Mouse (Mus musculus) right cerebral cortex, postnatal 4 days (tissue): ENCODE results near the gene Tbc1d14.
A peak's percentile ranks its signal among the peaks of the same experiment; 100 is the strongest.

Experiments used
- DNase-seq: peaks from one replicate; pipeline ENCODE4 v3.0.0-alpha.2; 2022

Tbc1d14 gene

DNA sequence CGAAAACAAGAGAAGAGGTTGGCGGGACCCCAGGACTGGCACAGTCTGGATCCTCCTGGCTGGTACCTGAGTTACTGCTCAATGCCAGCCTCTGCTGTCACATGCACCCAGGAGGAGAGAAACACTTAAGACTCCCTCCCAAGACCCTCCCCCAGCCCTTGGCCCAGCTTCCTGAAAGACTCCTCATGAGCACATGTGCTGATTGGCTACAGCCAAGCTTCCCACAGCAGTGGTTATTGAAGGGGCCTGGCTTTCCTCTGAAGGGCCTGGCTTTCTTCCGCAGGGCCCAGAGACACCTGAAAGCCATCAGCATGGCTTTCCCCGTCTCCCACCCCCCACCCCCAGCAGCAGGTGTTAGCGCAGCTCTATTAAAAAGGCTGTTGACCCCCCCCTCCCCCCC is at the start of gene Tbc1d14:
Gene Tbc1d14, minus strand, starts transcription at position 101 of the 400 bp plus-strand sequence.
- DNase-seq: no peak

DNA sequence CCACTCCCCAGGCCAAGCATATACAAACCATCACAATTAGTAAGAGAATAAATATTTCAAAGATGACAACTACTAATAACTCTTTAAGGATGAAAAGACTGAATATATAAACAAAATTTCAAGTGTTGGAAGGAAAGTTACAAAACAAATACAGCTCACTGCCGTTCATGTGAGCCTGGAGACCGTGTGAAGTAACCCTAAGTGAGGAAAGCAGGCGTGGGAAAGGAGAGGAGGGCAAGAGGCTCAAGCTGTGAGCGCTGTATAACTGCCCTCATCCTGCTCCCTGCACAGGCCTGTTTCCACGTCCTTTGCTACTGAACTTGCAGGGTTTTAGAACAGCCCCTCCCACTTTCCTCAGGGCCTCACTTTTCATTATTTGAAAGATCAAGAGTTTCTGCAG is 32.5 kb upstream of the Tbc1d14 start:
- no peak for DNase-seq

DNA sequence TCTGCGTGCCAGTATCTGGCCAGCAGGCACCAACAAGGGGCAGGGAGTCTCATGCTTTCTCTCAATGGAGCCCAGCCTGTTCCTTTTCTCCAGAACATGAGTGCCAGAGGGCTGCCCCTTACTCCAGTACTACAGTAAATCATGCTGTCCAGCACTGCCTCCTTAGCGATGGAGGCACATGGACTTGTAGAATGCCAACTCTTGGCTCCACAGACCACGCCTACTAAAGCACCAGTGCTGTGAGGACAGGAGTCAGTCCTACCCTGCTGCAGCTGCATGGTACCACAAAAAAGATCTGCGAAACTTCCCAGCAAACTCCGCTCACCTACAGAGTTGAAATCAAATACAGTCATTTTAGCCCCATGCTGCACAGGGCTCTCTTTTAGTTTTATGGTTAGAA is 30.6 kb upstream of the Tbc1d14 start:
- DNase-seq: no peak

DNA sequence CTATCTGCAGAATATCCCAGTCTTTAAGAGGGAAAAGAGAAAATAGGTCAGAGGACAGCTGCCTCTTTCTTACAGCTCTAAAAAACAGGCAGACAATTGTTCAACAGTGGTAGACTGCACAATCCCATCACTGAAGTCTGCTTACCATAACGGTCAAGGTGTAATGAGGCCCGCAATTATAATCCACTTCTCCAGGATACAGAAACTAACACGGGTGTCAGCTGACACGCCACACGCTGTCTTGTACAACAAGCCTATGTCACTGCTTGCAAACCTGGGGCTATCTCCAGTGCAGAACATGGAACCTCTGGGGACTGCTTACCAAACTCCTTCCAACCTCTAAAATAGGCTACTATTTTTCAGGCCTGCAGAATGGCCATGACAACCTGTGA is 28.0 kb upstream of the Tbc1d14 start:
- no peak for DNase-seq

DNA sequence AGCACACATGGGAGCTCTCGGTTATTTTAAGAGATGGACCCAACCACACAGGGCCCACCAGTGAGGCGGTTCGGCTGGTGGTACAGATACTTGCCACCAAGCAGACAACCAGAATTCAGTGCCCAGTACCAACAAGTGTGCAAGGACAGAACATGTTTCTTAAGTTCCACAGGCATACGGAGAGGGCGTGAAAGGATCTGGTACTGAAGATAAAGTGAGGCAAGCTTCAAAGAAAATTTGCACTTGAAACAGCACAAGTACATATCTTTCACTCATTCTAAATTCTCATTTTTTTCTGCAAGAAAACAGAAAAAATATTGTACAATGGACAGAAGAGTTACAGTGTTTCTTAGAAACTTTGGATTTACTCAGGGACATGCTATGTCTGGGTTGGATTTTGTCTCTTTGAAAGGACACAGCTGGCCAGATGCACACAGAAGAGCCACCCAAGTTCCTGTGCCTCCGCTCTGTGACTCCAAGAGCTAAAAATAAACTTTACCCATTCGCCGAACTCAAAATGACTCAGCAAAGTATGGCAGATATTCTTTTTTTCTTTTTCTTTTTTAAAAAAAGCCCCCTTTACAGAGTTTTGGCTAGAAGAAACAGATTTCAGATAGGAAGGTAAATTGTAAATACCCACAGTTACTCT is 27.5 kb upstream of the Tbc1d14 start:
- no peak for DNase-seq

DNA sequence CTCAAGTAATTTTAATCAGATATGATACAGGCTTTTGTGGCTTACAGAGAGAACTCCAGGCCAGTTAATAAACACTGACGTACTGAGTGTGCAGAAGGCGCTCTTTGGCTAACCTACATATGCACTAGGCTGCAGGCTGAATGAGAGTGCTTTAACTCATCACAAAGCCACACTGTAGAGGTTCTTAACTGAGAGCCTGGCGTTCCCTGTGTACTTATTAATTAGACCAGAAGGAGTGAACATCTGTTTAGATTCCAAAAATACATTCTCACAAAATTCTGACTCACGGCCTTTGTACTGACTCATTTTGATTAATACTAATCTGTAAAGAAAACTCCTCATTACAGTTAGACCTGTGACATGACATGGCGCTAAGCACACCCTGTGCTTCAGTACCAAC is 25.8 kb upstream of the Tbc1d14 start:
- DNase-seq: no peak

DNA sequence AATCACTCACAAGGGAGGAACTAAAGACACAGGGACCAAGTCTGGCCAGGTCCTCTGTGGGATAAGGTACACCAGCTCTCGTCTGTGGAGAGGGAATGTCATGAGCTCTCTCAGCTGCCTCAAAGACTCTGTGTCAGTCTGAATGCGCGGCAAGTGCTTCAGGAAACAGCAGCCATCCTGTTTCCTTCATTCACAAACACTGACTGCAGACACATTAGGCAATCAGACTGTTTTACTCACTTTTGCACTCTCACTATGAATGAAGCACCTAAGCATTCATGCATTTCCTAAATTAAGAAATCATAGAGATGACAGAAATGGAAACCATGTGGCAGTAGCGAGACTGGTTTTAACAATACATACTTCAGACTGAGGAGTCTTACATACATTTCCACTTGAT is 25.3 kb upstream of the Tbc1d14 start:
- no peak for DNase-seq

DNA sequence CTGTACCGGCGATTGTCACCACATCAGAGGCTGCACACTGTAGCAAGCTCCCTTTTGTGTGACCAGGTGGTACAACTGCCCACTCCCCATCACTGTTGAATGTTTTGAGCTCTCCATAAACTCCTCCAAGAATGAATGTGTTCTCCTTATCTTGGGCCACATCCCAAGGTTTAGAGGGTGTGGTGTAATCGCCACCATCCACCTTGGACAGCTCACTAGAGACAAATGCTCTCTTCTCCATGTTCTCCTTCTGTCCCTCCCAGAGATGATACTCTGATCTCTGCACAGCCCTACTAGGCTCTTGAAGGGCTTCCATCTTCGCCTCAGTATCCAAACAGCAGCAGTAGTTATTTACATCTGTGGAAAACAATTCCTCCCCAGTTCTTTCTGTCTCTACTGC is 21.0 kb upstream of the Tbc1d14 start:
- no peak for DNase-seq

DNA sequence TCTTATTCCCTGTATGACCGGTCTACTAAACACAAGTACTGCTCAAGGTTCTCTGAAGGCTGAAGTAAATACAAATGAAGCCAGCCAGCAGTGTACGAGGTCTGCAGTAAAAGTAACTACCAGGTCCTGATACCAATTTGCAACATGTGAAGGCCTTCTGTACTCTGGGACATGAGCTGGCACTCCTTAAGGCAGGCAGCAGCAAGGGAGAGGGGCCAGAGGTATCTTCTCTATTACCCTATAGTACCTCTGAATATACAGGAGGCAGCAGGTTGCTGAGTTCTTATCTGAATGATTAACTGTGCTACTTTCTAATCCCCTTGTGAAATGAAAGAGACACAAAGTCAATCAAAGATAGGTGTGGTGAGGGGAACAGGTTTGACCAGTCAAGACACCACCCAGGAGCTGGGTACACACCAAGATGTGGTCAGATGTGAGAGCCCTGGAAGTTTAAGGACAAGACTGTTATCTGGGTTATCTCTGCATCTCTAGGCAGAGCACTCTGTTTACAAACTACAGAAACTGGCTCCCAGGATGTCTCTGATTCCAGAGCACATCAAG is 15.9 kb upstream of the Tbc1d14 start:
- no peak for DNase-seq

DNA sequence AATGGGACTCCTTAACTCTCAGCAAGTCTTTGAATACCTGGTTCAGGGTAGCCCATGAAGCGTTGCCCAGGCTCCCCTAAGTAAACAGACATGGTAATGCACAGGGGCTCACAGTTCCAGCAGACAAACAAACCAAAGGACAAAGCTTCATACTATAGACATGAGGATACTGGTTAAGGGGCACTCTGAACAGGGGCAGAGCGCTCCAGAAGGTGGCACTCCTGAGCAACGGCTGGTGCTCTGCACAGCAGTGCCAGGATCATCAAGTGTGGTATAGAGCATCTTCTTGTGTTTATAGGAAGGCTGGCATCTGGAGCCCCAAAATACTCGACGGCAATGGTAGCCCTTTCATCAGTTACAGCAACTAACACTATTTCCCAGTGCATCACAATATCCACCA is 10.0 kb upstream of the Tbc1d14 start:
- DNase-seq: peak; percentile 62

DNA sequence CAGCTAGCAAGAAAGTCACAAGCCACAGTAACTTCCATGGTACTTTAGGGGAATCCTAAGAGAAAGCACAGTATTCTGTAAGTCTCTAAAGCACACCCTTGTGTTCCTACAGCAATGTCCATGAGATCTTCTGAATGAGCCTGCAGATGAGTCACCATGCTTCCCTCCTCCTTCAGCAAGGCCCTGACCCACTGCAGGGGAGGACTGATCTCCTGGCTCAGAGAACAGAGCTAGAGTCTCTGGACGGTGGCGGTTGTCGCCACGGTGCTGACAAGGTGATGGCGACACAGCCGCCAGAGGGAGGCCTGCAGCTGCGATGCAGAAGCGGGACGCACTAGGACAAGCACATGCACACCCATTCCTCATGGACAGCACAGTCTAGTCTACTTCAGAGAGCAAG is 9.0 kb upstream of the Tbc1d14 start:
- no peak for DNase-seq

DNA sequence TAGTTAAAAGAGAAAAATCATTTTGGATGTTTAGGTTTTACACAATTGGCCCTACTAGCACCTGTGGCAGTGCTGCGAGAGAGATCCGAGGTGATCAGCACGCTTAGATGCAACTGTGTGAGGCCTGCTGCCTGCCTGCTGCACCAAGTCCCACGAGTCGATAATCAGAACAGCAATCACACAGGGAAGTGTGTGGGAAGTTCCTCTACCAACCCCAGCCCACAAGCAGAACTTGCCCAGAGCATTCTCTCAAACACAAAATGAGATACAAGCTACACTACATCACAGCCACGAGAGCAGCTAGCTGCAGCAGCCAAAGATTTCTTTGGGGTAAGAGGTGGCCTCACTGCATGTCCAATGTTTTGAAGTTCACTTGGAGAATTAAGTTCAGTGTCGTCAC is 8.4 kb upstream of the Tbc1d14 start:
- DNase-seq: no peak

DNA sequence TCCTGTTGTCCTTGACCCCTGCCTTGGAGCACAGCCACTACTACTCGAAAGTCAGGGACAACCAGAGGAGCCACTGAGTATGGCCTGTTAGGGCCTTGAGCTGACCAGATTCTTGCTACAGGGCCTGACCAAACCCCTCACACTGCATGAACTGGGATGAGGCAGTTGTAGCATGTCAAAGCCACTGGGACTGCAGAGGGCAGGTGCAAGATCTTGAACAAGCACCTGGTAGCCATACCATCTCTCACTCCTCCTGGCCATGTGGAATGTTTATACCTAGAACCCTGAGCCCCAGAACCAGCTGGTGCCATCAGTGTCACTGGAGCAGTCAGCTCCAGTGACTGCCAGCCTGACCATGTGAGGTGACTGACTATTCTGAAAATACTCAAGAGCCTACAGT is 5.8 kb upstream of the Tbc1d14 start:
- no peak for DNase-seq

DNA sequence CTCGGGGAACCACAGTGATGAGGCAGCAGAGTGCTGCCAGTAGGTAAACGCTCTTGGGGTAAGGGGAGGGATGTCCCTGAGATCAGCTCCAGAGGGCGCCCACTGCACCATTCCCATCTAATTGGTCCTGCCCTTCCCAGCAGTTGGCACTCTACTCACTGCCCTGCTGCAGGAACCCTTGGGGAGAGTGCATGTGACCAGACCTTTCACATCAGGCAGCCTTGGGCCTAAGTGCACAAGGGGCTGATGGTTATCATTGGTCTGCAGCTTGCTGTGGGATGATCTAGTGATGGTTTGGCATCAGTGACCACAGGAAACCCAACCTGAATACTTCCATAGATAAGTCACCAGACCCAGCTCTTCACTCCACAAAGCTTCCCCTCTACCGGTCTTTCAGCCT is 4.6 kb upstream of the Tbc1d14 start:
- no peak for DNase-seq

DNA sequence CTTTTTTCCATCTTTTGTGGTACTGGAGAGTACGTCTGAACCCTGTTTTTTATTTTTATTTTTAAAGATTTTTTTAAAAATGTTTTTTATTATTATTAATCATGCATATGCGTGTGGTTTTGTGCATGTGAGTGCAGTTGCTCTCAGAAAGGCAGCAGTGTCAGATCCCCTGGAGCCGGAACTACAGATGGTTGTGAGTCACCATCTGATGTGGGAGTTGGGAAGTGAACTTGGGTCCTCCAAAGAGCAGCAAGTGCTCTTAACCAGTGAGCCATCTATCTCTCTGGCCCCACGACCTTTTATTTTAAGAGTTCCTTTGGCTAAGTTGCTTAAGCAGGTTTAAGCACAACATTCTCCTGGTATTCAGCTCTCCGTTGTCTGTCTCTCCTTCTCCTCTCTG is 3.1 kb upstream of the Tbc1d14 start:
- DNase-seq: no peak

DNA sequence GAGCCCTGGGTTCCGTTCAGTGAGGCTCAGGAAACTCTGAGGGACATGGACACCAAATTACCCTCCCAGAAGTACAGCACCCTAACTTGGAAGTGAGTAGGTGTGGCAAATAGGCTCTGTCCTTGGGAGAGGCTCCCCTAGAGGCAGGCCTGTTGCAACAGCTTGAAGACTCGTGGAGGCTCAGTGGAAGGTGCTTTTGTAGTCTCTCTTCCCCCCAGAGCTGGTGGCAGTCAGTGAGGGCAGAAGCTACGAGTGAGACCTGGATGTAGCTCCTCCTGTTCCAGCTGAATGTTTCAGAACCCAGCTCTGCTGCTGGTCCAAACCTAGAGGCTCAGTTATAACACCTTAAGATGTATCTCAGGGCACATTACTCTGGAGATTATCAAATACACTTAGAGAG is 2.0 kb upstream of the Tbc1d14 start:
- DNase-seq: no peak

DNA sequence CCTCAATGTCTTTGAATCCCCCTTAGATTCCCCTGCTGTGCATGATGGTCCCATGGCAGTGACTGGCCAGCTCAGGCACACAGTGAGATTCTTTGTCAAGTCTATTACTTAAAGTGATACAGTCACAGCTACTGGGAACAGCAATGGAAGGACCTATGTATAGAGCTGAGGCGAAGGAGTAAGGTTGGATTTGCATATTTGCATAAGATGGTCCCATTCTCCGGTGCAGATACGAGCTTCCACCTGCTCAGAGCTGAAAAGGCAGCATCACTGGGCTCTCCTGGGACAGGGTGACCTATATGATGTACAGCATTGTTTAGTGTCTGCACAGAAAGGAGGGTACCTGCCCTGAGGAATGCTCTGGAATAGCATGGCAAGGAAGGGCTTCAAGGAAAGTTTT is 1.3 kb upstream of the Tbc1d14 start:
- DNase-seq: no peak

DNA sequence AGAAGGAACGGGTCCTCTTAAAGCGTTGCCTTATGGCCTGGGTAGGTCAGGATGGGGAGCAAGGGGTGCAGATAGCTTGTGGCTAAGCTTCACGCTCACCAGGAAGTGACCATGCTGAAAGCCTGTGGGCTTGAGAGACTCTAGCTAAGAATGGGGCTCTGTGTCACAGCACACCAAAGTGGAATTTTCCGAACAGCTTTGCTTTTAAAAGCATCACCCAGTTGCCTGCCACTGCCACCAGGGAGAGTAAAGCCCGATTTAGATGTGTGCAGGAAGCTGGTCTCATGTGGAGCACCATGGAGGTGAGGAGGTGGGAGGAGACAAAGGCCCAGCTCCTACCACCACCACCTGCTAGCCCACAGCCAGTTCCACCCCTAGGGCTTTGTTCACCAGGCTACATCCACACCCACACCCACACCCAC is 2.6 kb downstream of the Tbc1d14 start:
- no peak for DNase-seq

DNA sequence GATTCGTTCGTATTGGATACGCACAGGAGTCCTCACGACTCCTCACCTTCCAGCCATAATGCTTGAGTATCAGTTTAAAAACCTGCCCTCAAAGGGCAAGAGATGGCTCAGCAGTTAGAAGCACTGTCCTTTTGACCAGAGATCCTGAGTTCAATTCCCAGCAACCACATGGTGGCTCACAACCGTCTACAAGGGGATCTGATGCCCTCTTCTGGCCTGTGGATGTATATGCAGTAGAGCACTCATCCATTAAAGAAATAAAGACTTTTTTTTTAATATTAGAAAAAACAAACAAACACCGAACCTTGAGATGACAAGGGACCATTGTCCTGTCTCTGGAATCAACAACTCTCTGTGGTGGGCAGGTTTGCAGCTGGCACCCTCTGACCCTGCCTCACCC is 8.8 kb downstream of the Tbc1d14 start:
- no peak for DNase-seq

DNA sequence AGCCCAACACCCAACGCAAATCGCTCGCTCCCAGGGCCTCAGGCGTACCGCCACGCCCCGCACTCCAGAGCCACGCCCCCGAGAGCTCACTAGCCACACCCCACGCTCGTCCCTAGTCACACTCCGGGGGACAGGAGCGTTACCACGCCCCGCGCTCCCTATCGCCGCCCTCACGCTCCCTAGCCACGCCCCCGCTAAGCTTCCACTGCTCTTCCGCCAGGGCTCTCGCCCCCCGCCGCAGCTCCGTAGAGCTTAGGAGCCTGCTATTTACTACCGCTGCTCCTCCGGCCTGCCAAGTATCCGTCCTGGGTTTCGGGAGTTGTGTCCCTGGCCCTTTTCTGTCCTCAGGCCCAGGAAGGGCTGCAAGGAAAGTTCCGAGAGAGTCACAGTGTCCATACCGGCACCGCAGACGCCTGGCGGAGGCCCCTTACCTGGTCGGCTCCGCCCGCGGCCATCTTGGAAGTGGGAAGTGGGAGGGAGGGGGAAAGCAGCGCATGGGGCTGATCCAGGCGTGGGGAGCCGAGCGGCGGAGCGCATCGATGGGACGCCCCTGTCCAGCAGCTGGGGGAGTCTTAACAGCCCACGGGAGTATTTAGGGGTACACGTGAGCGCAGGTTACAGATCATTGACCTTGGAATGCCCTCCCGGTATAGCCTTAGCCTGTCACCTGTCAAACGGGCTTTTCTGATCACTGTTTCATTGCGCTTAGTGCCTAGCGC is 11.0 kb downstream of the Tbc1d14 start:
- peak; percentile 97 for DNase-seq

DNA sequence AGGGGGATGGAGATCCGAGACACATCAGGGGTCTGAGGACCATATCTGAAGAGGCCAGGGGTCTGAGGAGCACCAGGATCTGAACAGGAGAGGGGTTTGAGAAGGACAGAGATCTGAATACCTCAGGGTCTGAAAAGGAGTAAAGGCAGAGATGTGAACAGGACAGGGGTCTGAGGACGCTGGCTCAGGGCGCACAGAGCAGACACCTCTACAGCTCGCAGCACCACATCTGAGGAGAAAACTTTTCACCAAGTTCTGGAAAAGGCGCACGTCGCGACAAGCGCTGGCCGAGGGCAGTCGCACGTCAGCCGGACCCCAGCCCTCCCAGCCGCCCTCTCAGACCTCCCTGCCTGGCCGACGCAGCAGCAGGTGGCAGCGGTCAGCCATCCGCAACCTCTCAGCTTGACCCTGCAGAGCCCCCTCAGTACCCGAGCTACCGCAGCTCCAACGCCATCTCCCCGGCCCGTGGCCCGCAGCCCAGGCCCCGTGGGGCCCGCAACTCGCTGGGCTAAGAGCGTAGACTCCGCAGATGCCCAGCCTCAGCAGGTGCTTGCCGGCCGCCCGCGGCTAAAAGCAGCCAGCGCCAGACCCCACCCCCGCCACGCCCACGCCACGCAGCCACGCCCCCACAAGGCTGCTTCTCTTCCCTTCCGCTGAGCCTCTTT is 11.7 kb downstream of the Tbc1d14 start:
- DNase-seq: no peak

DNA sequence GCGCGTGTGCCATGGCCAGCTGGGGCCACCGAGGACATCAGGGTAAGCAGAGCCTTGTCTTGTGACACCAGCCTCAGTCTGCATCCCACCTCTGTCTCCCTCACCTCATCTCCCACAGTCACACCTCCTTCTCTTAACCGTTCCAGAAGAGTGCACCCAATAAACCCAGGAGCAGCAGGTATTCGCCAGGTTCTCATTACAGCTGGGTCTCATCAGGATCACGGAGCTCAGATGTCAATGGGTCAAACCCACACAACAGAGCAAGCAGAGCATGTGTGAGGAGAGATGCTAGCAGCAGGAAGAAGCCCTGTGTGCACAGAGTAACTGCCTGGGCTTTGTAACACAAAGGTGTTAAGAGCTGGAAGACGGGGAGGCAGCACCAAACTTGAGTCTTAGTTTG is 13.1 kb downstream of the Tbc1d14 start:
- no peak for DNase-seq

DNA sequence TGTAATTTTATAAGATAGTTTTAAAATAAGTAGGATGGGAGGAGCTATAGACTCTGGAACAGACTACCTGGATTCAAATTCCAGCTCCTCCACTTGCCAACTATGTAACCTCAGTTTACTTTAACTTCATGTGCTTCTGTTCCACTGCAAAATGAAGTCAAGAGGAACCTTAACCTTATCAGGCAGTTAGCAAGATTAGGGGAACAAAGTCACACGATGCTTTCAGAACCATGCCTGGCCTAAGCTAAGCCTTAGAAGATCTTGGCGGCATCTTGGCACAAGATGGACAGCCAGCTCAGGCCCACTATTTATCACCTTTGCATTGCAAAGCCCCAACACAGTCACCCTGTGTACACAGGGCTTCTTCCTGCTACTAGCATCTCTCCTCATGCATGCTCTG is 14.1 kb downstream of the Tbc1d14 start:
- DNase-seq: no peak

DNA sequence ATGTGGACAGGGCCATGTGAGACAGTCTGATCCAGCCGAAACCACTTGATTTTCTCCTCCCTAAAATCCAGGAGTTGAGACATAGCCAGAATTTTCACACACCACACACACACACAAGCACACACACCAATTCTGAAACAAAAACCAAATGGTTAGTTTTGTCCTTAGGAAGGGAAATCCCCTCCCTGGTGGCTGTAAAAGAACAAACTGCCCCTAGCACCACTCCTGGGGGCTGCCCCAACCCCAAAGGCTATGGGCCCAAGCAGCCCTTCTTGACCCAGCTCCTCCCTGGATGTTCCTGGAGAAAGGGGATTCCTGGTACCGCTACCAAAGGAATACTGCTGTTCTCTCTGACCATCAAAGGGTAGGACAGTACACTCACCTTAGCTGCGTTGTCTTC is 16.6 kb downstream of the Tbc1d14 start:
- no peak for DNase-seq
